Mouse (Mus musculus) yolk sac, embryonic 10.5 days (tissue): Measurements from ENCODE around the gene Vamp2.
A peak's percentile ranks its signal among the peaks of the same experiment; 100 is the strongest.

ENCODE experiments used
- DNase-seq: peaks from one replicate; pipeline ENCODE4 v3.0.0-alpha.2; 2017; ENCODE audit warnings: low spot score

Vamp2 gene

GRCm38 (mm10) chr11:69133923-69134621 lies 45.8 kb downstream of the Vamp2 start:
- peak; percentile 66 for DNase-seq

GRCm38 (mm10) chr11:69134622-69134968 lies 46.3 kb downstream of the Vamp2 start:
- DNase-seq: no peak

- no peak for DNase-seq
These were observed 47.1 kb downstream of the Vamp2 start for GRCm38 (mm10) chr11:69135361-69135760.
